Mouse (Mus musculus) testis, adult 2 months (tissue): ENCODE measurements around the gene Antxr1. TPM values are rescaled to one million over a fixed set of nuclear protein-coding genes. Genes with fewer than 3 reads are reported as not detected.

Experiments
- H3K27ac ChIP-seq: fragments of 200-500 bp; 2 replicates; pipeline ENCODE4 v1.5.1; 2012; ENCODE audit warnings: low read depth, low read length; ENCODE audit not compliant: control insufficient read depth, insufficient read depth
- H3K27me3 ChIP-seq: fragments of 200-500 bp; 2 replicates; pipeline ENCODE4 v1.6.1; 2012; ENCODE audit warnings: mild to moderate bottlenecking, low read length, moderate library complexity; ENCODE audit not compliant: control insufficient read depth, insufficient read depth
- H3K36me3 ChIP-seq: fragments of 200-500 bp; 2 replicates; pipeline ENCODE4 v1.6.1; 2012; ENCODE audit warnings: mild to moderate bottlenecking, low read length; ENCODE audit not compliant: control insufficient read depth, insufficient read depth
- H3K4me1 ChIP-seq: fragments of 200-500 bp; 2 replicates; pipeline ENCODE4 v1.6.1; 2012; ENCODE audit warnings: low read length; ENCODE audit not compliant: control insufficient read depth, insufficient read depth
- H3K4me3 ChIP-seq: fragments of 200-500 bp; 2 replicates; pipeline ENCODE4 v1.5.1; 2012; ENCODE audit warnings: low read depth, mild to moderate bottlenecking, low read length, moderate library complexity, mixed read lengths; ENCODE audit not compliant: control insufficient read depth
- CTCF ChIP-seq: fragments of 200-500 bp; IDR thresholded peaks from 2 replicates; pipeline ENCODE4 v1.5.1; 2012; ENCODE audit warnings: low read depth, mild to moderate bottlenecking, inconsistent platforms, low read length, moderate library complexity; ENCODE audit not compliant: control insufficient read depth, insufficient read depth, insufficient replicate concordance
- POLR2A ChIP-seq: fragments of 200-500 bp; IDR thresholded peaks from 2 replicates; pipeline ENCODE4 v1.6.1; 2012; ENCODE audit warnings: low read depth, mild to moderate bottlenecking, inconsistent platforms, low read length, moderate library complexity; ENCODE audit not compliant: control insufficient read depth
- polyA plus RNA-seq: library from polyadenylated mRNA; depleted of rRNA; stranded (reverse); fragments of >200 nt; gene quantifications from 2 replicates; pipeline ENCODE4 v1.2.3, GENCODE M21; 2012

The Antxr1 gene
- polyA plus RNA-seq, 1 experiment, result 0.62 TPM

DNA sequence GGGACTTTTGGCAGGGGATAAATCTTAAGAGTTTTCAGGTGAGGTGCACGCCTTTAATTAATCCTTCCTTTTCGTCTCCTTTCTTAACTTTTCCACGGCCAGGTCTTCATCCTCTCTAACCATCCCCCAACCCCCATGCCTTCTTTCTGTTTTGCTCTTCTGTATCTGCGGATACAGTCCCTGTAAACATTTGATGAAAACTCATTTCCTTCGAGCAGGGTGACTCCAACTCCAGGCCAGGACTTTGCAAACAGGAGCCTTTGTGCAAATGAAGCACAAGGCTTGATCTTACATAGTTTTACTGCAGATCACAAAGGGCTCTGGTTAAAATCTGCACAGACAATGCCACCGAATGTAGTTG, 294 bp upstream of the Antxr1 start:
- no peak overlapping the region for H3K4me3 ChIP-seq
- no peaks in the 10 kb centered on the region for H3K27me3 ChIP-seq

DNA sequence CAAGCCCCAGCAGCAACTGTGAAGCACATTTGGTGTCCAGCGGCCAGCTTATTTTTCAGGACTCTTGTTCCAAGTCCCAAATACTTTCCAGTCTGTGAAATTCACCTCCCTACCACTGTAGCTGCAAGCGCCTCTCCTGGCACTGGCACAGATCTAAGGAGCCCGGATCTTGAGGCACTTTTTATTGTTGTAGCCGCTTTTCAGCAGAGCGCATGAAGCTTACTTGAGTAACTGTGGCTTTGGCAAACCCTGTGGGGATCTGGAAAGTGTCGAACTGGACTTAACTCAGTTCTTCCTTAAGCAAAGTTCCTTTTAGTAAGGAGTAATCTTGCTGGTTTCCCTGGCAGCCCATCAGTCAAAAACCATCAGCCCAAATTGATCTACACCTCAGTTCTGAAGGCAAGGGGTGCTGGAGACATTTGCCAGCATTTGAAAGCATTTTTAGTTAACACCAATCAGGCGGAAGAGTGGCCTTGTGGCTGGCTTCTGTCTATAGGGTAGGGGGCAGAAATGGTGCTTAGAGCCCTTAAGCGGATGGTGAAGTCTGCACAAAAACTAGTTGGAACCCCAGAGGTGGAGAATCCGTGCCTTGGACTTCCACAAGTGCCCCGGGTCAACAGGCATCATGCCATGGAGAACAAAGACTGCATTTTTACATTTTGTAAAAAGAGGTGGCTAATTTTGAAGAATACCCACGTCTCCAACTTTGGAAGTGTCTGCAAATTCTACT, 1.1 kb downstream of the Antxr1 start:
- TF ChIP-seq POLR2A, result no peak
- no peak for TF ChIP-seq CTCF
- peak overlapping the region; percentile 74 for H3K4me3 ChIP-seq
- H3K36me3 ChIP-seq, result no peaks in the 10 kb centered on the region
- 0 out of 2 replicates have a peak overlapping the region, but pooled peaks have one; percentile 13 for H3K27ac ChIP-seq
- peaks cover 3% of the 10 kb centered on the region for H3K4me1 ChIP-seq
- no peaks in the 10 kb centered on the region for H3K27me3 ChIP-seq

More for the DNA sequence above, 294 bp upstream of the Antxr1 start:
- TF ChIP-seq POLR2A (no peak), CTCF (no peak)
- Histone ChIP-seq H3K4me1 (peaks cover 3% of the 10 kb centered on the region), H3K36me3 (no peaks in the 10 kb centered on the region), H3K27ac (no peak overlapping the region)

DNA sequence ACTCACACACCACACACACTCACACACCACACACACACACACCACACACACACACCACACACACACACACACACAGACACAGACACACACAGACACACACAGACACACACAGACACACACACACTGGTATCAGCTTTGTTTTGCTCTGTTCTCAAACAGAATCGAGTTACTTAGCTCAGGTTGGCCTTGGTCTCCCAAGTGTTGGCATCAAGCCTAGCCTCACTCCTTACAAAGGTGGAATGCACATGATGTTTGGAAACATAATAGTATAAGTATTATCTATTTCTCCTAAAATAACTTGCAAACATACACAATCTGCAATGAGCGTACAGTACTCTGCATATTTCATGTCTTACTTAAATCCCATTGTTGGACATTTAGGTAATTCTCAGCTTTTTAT, 3.2 kb downstream of the Antxr1 start:
- H3K36me3 ChIP-seq, result no peaks in the 10 kb centered on the region
- TF ChIP-seq POLR2A (no peak), CTCF (no peak)
- H3K4me1 ChIP-seq, result peaks cover 3% of the 10 kb centered on the region
- H3K4me3 ChIP-seq, result no peak overlapping the region
- no peak overlapping the region for H3K27ac ChIP-seq
- H3K27me3 ChIP-seq, result no peaks in the 10 kb centered on the region

DNA sequence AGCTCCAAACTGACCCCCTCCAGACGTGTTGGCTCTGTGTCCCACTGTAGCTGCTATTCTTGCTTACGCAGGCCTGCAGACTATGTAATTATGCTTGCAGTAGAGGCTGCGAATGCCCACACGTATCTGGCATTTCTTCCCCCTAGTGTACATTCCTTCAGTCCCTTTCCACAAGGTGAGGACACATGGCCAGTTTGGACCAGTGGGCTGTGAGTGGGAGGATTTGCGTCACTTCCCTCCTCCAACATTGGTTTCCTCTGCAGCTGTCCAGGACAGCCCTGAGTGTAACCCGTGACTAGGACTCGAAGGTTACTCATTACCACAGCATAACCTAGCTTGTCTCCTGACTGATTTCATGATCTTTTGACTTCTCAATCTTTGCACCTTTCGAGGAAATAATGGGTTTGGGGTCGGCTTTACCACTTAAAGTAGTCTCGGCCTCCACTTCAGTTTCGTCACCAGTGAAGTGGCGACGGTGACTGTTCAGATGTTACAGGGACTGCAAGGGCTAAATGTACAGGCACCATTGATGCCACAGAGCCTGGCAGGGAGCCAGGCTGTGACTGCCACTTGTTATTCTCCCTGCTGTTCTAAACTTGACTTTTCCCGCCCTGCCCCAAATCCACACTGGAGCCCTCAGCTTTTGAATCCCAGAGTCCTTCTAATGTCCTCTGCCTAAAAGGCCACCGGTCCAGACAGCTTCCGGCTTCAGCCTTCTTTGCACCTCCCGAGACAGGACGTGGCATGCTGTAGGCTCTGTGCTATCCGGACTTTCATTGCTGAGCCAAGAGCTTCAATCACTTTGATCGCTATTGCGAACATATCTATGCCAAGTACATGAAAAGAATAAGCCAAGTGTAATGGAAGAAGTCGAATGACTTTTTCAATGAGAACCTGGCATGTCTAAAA, 7.1 kb downstream of the Antxr1 start:
- Histone ChIP-seq H3K27me3 (no peaks in the 10 kb centered on the region), H3K27ac (no peak overlapping the region), H3K36me3 (no peaks in the 10 kb centered on the region), H3K4me1 (no peaks in the 10 kb centered on the region), H3K4me3 (no peak overlapping the region)
- TF ChIP-seq POLR2A (no peak), CTCF (no peak)

DNA sequence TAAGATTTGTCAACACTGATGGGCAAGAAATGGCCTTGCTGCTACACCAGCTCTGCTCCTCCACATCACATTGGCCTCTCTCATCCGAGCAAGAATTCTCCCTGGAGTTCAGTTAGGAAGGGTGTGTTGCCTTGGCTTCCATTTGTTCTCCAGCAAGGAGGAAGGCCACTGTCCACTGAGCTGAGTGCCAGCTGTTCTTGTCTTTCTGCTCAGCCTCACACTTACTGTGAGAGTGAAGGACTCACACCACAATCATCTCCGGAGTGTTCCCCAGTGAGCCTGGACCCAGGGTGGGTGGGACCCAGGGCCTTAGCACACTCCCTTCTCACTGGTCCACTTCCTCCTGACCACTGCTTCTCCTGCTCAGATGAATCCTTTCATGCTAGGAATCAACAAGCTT, 8.7 kb downstream of the Antxr1 start:
- Histone ChIP-seq H3K36me3 (no peaks in the 10 kb centered on the region), H3K27ac (no peak overlapping the region), H3K27me3 (no peaks in the 10 kb centered on the region), H3K4me1 (no peaks in the 10 kb centered on the region), H3K4me3 (no peak overlapping the region)
- no peak for TF ChIP-seq CTCF
- TF ChIP-seq POLR2A, result no peak

DNA sequence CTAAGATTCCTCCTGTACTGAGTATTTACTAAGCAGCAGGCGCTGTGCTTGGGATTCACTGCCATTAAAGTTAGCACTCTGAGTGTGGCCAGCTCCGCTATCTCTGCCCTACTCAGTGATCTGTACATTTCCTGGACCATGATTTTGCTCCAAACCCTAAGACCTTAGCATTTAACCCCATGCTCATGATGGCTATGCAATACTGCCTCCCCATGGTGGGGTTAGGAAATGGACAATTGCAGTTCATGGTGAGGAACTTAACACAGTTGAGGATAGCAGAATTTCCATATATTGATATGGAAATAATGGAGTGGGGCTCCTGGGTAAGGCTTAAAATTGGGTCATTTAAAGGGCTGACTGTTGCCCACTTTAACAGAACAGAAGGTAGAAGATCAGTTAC, 12.2 kb downstream of the Antxr1 start:
- H3K36me3 ChIP-seq, result no peaks in the 10 kb centered on the region
- no peaks in the 10 kb centered on the region for H3K4me1 ChIP-seq
- TF ChIP-seq POLR2A (no peak), CTCF (no peak)
- no peak overlapping the region for H3K4me3 ChIP-seq
- no peaks in the 10 kb centered on the region for H3K27me3 ChIP-seq
- no peak overlapping the region for H3K27ac ChIP-seq

DNA sequence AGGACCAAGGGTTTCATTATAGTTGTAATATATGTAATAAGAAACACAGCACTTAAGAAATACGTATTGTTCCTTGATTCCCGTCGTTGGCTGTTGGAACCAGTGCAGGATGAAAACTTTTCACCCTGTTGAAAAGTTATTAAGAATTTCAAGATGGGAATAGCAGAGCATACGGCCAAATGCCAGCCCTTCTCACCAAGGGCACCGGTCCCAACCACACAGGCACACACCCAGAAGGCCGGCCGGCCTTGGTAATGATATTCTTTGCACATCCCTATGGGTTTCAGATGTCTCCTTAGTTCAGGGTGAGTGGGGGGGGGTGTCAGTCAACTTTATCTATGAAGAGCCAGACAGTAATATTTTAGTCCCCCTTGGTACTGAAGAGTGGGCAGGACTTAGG, 17.0 kb downstream of the Antxr1 start:
- Histone ChIP-seq H3K27me3 (no peaks in the 10 kb centered on the region), H3K4me1 (no peaks in the 10 kb centered on the region), H3K4me3 (no peak overlapping the region), H3K36me3 (no peaks in the 10 kb centered on the region), H3K27ac (no peak overlapping the region)
- TF ChIP-seq CTCF (no peak), POLR2A (no peak)

DNA sequence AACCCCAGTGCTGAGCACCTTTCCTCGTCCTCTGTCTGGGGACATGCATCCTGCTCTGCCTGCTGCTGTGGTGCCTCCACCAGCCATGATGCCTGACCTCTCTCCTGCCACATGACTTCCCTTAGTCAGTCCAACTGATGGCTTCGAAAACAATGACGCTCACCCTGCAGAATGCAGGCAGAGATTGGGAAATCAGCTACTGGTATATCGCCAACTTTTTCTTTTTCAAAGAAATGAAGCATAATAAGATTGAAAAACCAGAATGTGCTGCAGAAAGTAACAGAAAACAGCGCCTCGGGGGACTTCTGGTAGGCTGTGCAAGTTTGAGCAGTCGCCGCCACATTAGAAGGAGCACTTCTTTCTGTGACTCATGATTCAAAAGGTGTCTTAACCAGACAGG, 18.7 kb downstream of the Antxr1 start:
- Histone ChIP-seq H3K27me3 (no peaks in the 10 kb centered on the region), H3K4me1 (no peaks in the 10 kb centered on the region), H3K27ac (no peak overlapping the region), H3K4me3 (no peak overlapping the region), H3K36me3 (no peaks in the 10 kb centered on the region)
- no peak for TF ChIP-seq CTCF
- no peak for TF ChIP-seq POLR2A
